ENCODE assay signal across 16 mouse cellular contexts in genomic region chr6:145616402-145617229, GRCm38 (mm10). TPM values are rescaled to one million over a fixed set of nuclear protein-coding genes. Genes with fewer than 3 reads are reported as not detected.
DNase-seq lines count a peak whose midpoint lies in the region; ATAC-seq and TF ChIP-seq lines count a peak whose summit lies in the region.
"Had no signal": no experiment of that assay in that cellular context is flagged by ENCODE, and none has a peak within 500 bp of the region (broad histone marks: within the 10 kb centered on the region; RNA-seq: fewer than 3 reads in every experiment).

No protein-coding gene starts in this region.

- no peaks in the 10 kb centered on the region for H3K36me3 ChIP-seq in liver, adult 2 months (ENCODE audit: control insufficient read depth, insufficient read depth, low read length)
- H3K36me3 ChIP-seq in liver, embryonic 11.5 days (ENCODE audit: control insufficient read depth, insufficient read depth, low read length) = no peaks in the 10 kb centered on the region
- no peaks in the 10 kb centered on the region for H3K36me3 ChIP-seq in hindbrain, embryonic 14.5 days (replicated peaks; ENCODE audit: control insufficient read depth, insufficient read depth)
- H3K36me3 ChIP-seq in forebrain, embryonic 12.5 days (replicated peaks) = no peaks in the 10 kb centered on the region

- no peak overlapping the region for H3K4me3 ChIP-seq in liver, adult 2 months (ENCODE audit: insufficient read depth, low read depth, low read length)
- H3K4me3 ChIP-seq in liver, embryonic 11.5 days (ENCODE audit: low read depth, low read length) = no peak overlapping the region
- peak overlapping the region; percentile 11; the same call in 1 of the 2 replicates for H3K4me3 ChIP-seq in brown adipose tissue, adult 24 weeks (ENCODE audit: insufficient read depth, low read depth, low read length)
- no peak overlapping the region for H3K4me3 ChIP-seq in hindbrain, embryonic 14.5 days (replicated peaks; ENCODE audit: low read length)
- H3K4me3 ChIP-seq in forebrain, embryonic 12.5 days (replicated peaks) = no peak overlapping the region

- H3K27me3 ChIP-seq in liver, adult 2 months (ENCODE audit: control insufficient read depth, insufficient read depth, low read length) = no peaks in the 10 kb centered on the region
- no peaks in the 10 kb centered on the region for H3K27me3 ChIP-seq in liver, embryonic 11.5 days (replicated peaks; ENCODE audit: control insufficient read depth, insufficient read depth, low read length)
- H3K27me3 ChIP-seq in hindbrain, embryonic 14.5 days (ENCODE audit: control insufficient read depth, insufficient read depth, low read length) = no peaks in the 10 kb centered on the region
- no peaks in the 10 kb centered on the region for H3K27me3 ChIP-seq in forebrain, embryonic 12.5 days

- no peak overlapping the region for H3K27ac ChIP-seq in liver, adult 2 months (replicated peaks; ENCODE audit: insufficient read depth, low read depth, low read length)
- no peak overlapping the region for H3K27ac ChIP-seq in liver, embryonic 11.5 days (ENCODE audit: low read depth, low read length)
- H3K27ac ChIP-seq in brown adipose tissue, adult 24 weeks (replicated peaks; ENCODE audit: low read depth, low read length) = peak overlapping the region; percentile 37
- H3K27ac ChIP-seq in hindbrain, embryonic 14.5 days = no peak overlapping the region
- H3K27ac ChIP-seq in forebrain, embryonic 12.5 days = no peak overlapping the region

- no peak overlapping the region for H3K4me2 ChIP-seq in liver, embryonic 11.5 days
- no peak overlapping the region for H3K4me2 ChIP-seq in hindbrain, embryonic 14.5 days (replicated peaks)
- no peak overlapping the region for H3K4me2 ChIP-seq in forebrain, embryonic 12.5 days

- DNase-seq in liver, adult 2 months (ENCODE audit: extremely low read depth, low read depth, low spot score) = peak; percentile 57
- no peak for DNase-seq in liver, embryonic 11.5 days (ENCODE audit: low spot score)
- peak; percentile 58 for DNase-seq in CD4-positive, CD25-positive, alpha-beta regulatory T cell, adult 2 months (ENCODE audit: low read depth, low spot score)
- DNase-seq in hindbrain, embryonic 14.5 days (ENCODE audit: low spot score) = no peak
- no peak for DNase-seq in embryo, embryonic 11 days
- DNase-seq: cerebellum, postnatal 10 days; heart, postnatal 10 days; midbrain, embryonic 14.5 days had no signal

- no peak overlapping the region for H3K9ac ChIP-seq in liver, adult 2 months (ENCODE audit: low read depth, low read length)
- H3K9ac ChIP-seq in liver, embryonic 11.5 days (ENCODE audit: low read depth, low read length) = no peak overlapping the region
- no peak overlapping the region for H3K9ac ChIP-seq in hindbrain, embryonic 14.5 days
- H3K9ac ChIP-seq in forebrain, embryonic 12.5 days = no peak overlapping the region

- ATAC-seq in liver, embryonic 11.5 days (replicated peaks; ENCODE audit: low FRiP score) = no peak
- ATAC-seq in megakaryocyte-erythroid progenitor cell, adult 5-6 weeks (replicated peaks; ENCODE audit: low FRiP score, low TSS enrichment, poor library complexity, severe bottlenecking) = peak; percentile 52
- ATAC-seq in hindbrain, embryonic 14.5 days (ENCODE audit: low FRiP score) = no peak
- no peak for ATAC-seq in forebrain, embryonic 12.5 days (ENCODE audit: low FRiP score)
- ATAC-seq: intestine, postnatal 0 days had no signal

- H3K4me1 ChIP-seq in liver, adult 2 months (ENCODE audit: control insufficient read depth, insufficient read depth, low read length) = no peaks in the 10 kb centered on the region; the same call in 1 of the 2 replicates
- no peaks in the 10 kb centered on the region for H3K4me1 ChIP-seq in liver, embryonic 11.5 days (replicated peaks; ENCODE audit: control insufficient read depth, insufficient read depth, low read length)
- no peaks in the 10 kb centered on the region for H3K4me1 ChIP-seq in brown adipose tissue, adult 24 weeks (ENCODE audit: control insufficient read depth, insufficient read depth, insufficient read length, low read length)
- no peaks in the 10 kb centered on the region for H3K4me1 ChIP-seq in hindbrain, embryonic 14.5 days (replicated peaks; ENCODE audit: control insufficient read depth, insufficient read depth, low read length)
- no peaks in the 10 kb centered on the region for H3K4me1 ChIP-seq in forebrain, embryonic 12.5 days

- WGBS in liver, adult 2 months = 69% methylated on average over 5 of the region's 5 CpGs
- WGBS in liver, embryonic 11.5 days = 74% methylated on average over 5 of the region's 5 CpGs
- WGBS in hindbrain, embryonic 14.5 days = 89% methylated on average over 5 of the region's 5 CpGs
- 90% methylated on average over 5 of the region's 5 CpGs for WGBS in forebrain, embryonic 12.5 days

- TF ChIP-seq CTCF in liver, adult 2 months (IDR thresholded peaks at IDR 0.05; ENCODE audit: low read depth, low read length) = no peak

- no peaks in the 10 kb centered on the region for H3K9me3 ChIP-seq in liver, embryonic 11.5 days (ENCODE audit: control insufficient read depth, low read length)
- no peaks in the 10 kb centered on the region for H3K9me3 ChIP-seq in hindbrain, embryonic 14.5 days (ENCODE audit: control insufficient read depth, low read length)
- H3K9me3 ChIP-seq in forebrain, embryonic 12.5 days = no peaks in the 10 kb centered on the region

- no peaks in the 10 kb centered on the region for H3K79me2 ChIP-seq in liver, adult 2 months (ENCODE audit: control insufficient read depth, insufficient read depth, low read length)

- no peak for TF ChIP-seq POLR2A in liver, adult 2 months (IDR thresholded peaks at IDR 0.05; ENCODE audit: extremely low read depth, insufficient read depth, low read length)

RNA-seq across cellular contexts. Expression of gene Tuba3b, which starts 1.1 kb away (rescaled TPM):
- not detected in 2 replicates for total RNA-seq in liver, adult 2 months (2014; rRNA removed)
- not detected in 2 replicates for polyA plus RNA-seq in liver, adult 2 months (2012; rRNA removed)
- 0.12 TPM in 1 of 2 replicates, not detected in the other for polyA plus RNA-seq in liver, embryonic 11.5 days (2014; fragmentation: Nextera tagmentation; extraction: Ambion mirVana)
- not detected in 2 replicates for polyA plus RNA-seq in brown adipose tissue, adult 24 weeks (2012; ENCODE audit: insufficient read depth, insufficient read length, missing spikeins)
- total RNA-seq in megakaryocyte-erythroid progenitor cell, adult 5-6 weeks (2014; fragmentation: Nextera tagmentation) = not detected in 2 replicates
- total RNA-seq in megakaryocyte-erythroid progenitor cell, adult 5-6 weeks (2017) = not detected in 2 replicates
- not detected in 2 replicates for polyA plus RNA-seq in hindbrain, embryonic 14.5 days (2014; fragmentation: Nextera tagmentation; extraction: Ambion mirVana)
- polyA plus RNA-seq in forebrain, embryonic 12.5 days (2016; fragmentation: Nextera tagmentation; extraction: Ambion mirVana) = not detected in 2 replicates
- total RNA-seq: adrenal gland, postnatal 4 days; gastrocnemius, adult 18-20 months; layer of hippocampus, postnatal 25 days had no signal
- polyA plus RNA-seq: intestine, postnatal 0 days; limb, embryonic 14.5 days; midbrain, embryonic 14.5 days had no signal

RNA-seq across cellular contexts. Expression of gene Lmntd1, which starts 2.5 kb away (rescaled TPM):
- not detected in 2 replicates for total RNA-seq in liver, adult 2 months (2014; rRNA removed)
- not detected in 2 replicates for polyA plus RNA-seq in liver, adult 2 months (2012; rRNA removed)
- not detected in 2 replicates for polyA plus RNA-seq in liver, embryonic 11.5 days (2014; fragmentation: Nextera tagmentation; extraction: Ambion mirVana)
- not detected in 2 replicates for polyA plus RNA-seq in brown adipose tissue, adult 24 weeks (2012; ENCODE audit: insufficient read depth, insufficient read length, missing spikeins)
- total RNA-seq in megakaryocyte-erythroid progenitor cell, adult 5-6 weeks (2014; fragmentation: Nextera tagmentation) = not detected in 2 replicates
- not detected in 2 replicates for total RNA-seq in megakaryocyte-erythroid progenitor cell, adult 5-6 weeks (2017)
- 0.95 and 1.3 TPM in 2 replicates for polyA plus RNA-seq in hindbrain, embryonic 14.5 days (2014; fragmentation: Nextera tagmentation; extraction: Ambion mirVana)
- 0.29 and 0.47 TPM in 2 replicates for polyA plus RNA-seq in forebrain, embryonic 12.5 days (2016; fragmentation: Nextera tagmentation; extraction: Ambion mirVana)
- total RNA-seq: gastrocnemius, adult 18-20 months had no signal

Comparison
In these comparisons a context has a peak if more than half of its experiments do, and no peak if none do; other contexts are left out.
1. DNase-seq: peak in liver, adult 2 months (single experiment) and CD4-positive, CD25-positive, alpha-beta regulatory T cell, adult 2 months (single experiment); none in liver, embryonic 11.5 days (single experiment), hindbrain, embryonic 14.5 days (single experiment) and embryo, embryonic 11 days (single experiment).